Mouse (Mus musculus): ENCODE measurements around the gene Kif7. TPM values are rescaled to one million over a fixed set of nuclear protein-coding genes. Genes with fewer than 3 reads are reported as not detected.

The Kif7 gene
- polyA plus RNA-seq, 1 experiment, result 1.00 TPM

DNA sequence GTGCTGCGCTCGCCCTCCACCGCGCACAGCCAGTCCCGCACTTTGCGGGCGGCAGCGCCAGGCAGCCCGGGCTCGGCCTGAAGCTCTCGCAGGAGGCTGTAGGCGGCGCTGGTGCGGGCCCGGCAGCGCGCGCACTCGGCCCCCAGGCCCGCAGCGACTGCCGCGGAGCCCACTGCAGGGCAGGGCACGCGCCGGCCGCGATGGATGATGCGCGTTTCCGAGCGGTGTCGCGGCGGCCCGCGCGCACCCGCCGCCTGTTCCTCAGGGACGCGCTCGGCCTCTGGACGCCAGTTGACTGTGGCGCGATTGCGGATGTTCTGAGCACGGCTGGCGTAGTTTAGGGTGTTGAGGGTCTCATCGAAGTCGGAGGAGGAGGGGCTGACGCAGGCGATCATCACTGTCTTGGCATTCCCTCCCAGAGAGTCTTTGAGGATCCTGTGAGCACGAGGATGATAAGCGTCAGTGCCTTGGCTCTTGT lies 5.4 kb downstream of the Kif7 start:
- 17% methylated on average over 55 of the region's 55 CpGs for WGBS
- TF ChIP-seq POLR2A (IDR thresholded peaks at IDR 0.05; ENCODE audit: borderline replicate concordance, control insufficient read depth, low read depth, low read length) (no peak), CTCF (IDR thresholded peaks at IDR 0.05; ENCODE audit: control insufficient read depth, insufficient read depth, low read length) (no peak)
- Histone ChIP-seq H3K27ac (ENCODE audit: control insufficient read depth, insufficient read depth, low read depth, low read length, poor library complexity) (no peak overlapping the region), H3K4me3 (replicated peaks; ENCODE audit: control insufficient read depth, low read depth, low read length) (no peak overlapping the region), H3K4me1 (ENCODE audit: control insufficient read depth, insufficient read depth, low read length) (no peaks in the 10 kb centered on the region; the same call in 1 of the 2 replicates)

DNA sequence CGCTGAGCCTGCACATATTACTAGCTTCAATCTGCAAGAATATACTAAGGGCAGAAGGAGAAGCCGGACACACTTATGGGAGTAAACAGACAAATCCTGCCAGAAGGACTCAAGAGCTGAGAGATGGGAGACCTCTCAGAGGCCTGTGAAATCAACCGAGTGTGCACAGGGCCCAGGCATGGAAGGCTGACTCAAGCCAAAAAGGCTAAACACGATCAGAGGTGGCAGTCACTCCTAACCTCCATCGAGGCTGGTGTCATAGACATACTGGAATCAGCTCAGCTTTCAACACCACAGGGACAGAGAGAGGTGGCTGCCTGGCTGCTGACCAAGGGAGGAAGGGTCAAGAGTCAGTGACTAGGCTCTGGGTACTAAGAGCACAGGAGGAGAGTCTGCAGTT lies 10.3 kb downstream of the Kif7 start:
- H3K4me1 ChIP-seq (ENCODE audit: control insufficient read depth, insufficient read depth, low read length), result no peaks in the 10 kb centered on the region
- TF ChIP-seq CTCF (IDR thresholded peaks at IDR 0.05; ENCODE audit: control insufficient read depth, insufficient read depth, low read length), result no peak
- TF ChIP-seq POLR2A (IDR thresholded peaks at IDR 0.05; ENCODE audit: borderline replicate concordance, control insufficient read depth, low read depth, low read length), result no peak
- H3K4me3 ChIP-seq (replicated peaks; ENCODE audit: control insufficient read depth, low read depth, low read length), result no peak overlapping the region
- H3K27ac ChIP-seq (ENCODE audit: control insufficient read depth, insufficient read depth, low read depth, low read length, poor library complexity), result no peak overlapping the region
- WGBS, result 83% methylated on average over 5 of the region's 5 CpGs

DNA sequence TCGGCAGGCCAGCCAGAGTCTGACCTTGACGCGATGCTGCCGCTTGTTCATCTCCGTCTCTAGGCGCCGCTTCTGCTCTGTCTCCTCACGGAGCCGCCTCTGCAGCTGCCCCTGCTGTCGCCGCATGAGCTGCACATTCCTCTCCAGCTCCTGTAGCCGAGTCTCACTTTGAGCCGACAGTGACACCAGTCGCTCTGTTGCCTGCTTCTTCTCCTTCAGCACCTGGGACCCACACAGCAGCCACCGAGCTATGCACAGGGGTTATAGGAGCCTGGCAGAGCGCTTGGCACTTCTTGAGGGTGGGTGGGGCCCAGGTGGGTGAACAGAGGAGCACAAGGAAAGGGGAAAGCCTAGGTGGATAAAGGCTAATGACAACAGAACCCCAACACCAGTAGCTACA lies 12.8 kb downstream of the Kif7 start:
- Histone ChIP-seq H3K27ac (ENCODE audit: control insufficient read depth, insufficient read depth, low read depth, low read length, poor library complexity) (no peak overlapping the region), H3K4me1 (ENCODE audit: control insufficient read depth, insufficient read depth, low read length) (no peaks in the 10 kb centered on the region), H3K4me3 (replicated peaks; ENCODE audit: control insufficient read depth, low read depth, low read length) (no peak overlapping the region)
- TF ChIP-seq CTCF (IDR thresholded peaks at IDR 0.05; ENCODE audit: control insufficient read depth, insufficient read depth, low read length) (no peak), POLR2A (IDR thresholded peaks at IDR 0.05; ENCODE audit: borderline replicate concordance, control insufficient read depth, low read depth, low read length) (no peak)
- WGBS, result 91% methylated on average over 16 of the region's 16 CpGs

DNA sequence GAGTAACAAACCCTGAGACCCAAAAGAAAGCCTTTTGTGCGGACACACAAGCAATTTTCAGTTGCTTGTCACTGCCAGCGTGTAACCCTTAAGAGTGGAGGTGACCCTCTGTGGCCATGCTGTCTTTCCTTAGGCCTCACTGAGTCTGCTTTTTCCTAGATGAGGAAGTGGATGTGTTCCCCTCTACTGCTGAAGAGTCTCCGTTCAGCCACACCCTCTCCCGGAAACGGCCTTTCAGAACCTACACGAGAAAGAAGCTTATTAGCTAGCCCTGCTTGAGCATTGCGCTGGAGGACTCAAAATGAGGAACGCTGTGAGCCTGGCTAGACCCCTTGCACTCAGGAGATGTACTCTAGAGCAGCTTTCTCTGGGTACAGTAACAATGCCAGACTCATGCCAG lies 19.0 kb downstream of the Kif7 start:
- TF ChIP-seq POLR2A (IDR thresholded peaks at IDR 0.05; ENCODE audit: borderline replicate concordance, control insufficient read depth, low read depth, low read length) (no peak), CTCF (IDR thresholded peaks at IDR 0.05; ENCODE audit: control insufficient read depth, insufficient read depth, low read length) (no peak)
- no peak overlapping the region for H3K27ac ChIP-seq (ENCODE audit: control insufficient read depth, insufficient read depth, low read depth, low read length, poor library complexity)
- H3K4me3 ChIP-seq (replicated peaks; ENCODE audit: control insufficient read depth, low read depth, low read length), result no peak overlapping the region
- WGBS, result 71% methylated on average over 8 of the region's 8 CpGs
- H3K4me1 ChIP-seq (ENCODE audit: control insufficient read depth, insufficient read depth, low read length), result no peaks in the 10 kb centered on the region

DNA sequence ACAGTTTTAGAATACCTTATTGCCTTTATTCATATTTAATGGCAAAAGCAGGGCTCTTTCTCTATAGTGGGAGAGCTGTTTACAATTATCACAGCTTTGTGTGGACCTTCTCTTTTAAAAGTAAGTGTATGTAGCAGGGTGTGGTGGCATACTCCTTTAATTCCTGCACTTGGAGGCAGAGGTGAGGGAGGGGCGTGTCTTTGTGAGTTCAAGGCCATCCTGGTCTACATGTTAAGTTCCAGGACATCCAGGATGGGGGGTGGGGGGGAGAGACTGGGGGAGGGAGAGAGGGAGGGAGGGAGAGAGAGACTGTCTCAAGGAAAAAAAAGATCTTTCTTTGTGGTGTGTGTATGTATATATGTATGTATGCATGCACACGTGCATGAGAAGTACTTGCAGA lies 35.3 kb downstream of the Kif7 start:
- no peak overlapping the region for H3K27ac ChIP-seq (ENCODE audit: control insufficient read depth, insufficient read depth, low read depth, low read length, poor library complexity)
- TF ChIP-seq CTCF (IDR thresholded peaks at IDR 0.05; ENCODE audit: control insufficient read depth, insufficient read depth, low read length) (no peak), POLR2A (IDR thresholded peaks at IDR 0.05; ENCODE audit: borderline replicate concordance, control insufficient read depth, low read depth, low read length) (no peak)
- H3K4me3 ChIP-seq (replicated peaks; ENCODE audit: control insufficient read depth, low read depth, low read length), result no peak overlapping the region
- H3K4me1 ChIP-seq (ENCODE audit: control insufficient read depth, insufficient read depth, low read length), result no peaks in the 10 kb centered on the region
- 88% methylated on average over 2 of the region's 2 CpGs for WGBS

DNA sequence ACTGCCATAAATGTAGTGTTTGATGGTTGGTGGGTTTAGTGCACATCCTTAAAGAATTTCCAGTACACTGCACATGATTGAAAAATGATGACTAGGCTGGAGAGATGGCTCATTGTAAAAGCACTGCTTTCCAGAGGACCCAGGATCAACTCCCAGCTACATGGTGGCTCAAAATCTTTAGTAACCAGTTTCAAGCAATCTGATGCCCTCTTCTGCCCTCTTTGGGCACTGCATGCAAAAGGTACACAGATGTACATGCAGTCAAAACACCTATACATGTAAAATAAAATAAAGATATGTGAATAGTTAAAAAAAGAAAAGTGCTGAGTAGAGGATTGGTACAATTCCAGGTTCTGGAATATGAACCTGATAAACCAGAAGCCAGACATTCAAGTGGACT lies 36.3 kb downstream of the Kif7 start:
- TF ChIP-seq POLR2A (IDR thresholded peaks at IDR 0.05; ENCODE audit: borderline replicate concordance, control insufficient read depth, low read depth, low read length) (no peak), CTCF (IDR thresholded peaks at IDR 0.05; ENCODE audit: control insufficient read depth, insufficient read depth, low read length) (no peak)
- no peaks in the 10 kb centered on the region for H3K4me1 ChIP-seq (ENCODE audit: control insufficient read depth, insufficient read depth, low read length)
- no peak overlapping the region for H3K27ac ChIP-seq (ENCODE audit: control insufficient read depth, insufficient read depth, low read depth, low read length, poor library complexity)
- H3K4me3 ChIP-seq (replicated peaks; ENCODE audit: control insufficient read depth, low read depth, low read length), result no peak overlapping the region

DNA sequence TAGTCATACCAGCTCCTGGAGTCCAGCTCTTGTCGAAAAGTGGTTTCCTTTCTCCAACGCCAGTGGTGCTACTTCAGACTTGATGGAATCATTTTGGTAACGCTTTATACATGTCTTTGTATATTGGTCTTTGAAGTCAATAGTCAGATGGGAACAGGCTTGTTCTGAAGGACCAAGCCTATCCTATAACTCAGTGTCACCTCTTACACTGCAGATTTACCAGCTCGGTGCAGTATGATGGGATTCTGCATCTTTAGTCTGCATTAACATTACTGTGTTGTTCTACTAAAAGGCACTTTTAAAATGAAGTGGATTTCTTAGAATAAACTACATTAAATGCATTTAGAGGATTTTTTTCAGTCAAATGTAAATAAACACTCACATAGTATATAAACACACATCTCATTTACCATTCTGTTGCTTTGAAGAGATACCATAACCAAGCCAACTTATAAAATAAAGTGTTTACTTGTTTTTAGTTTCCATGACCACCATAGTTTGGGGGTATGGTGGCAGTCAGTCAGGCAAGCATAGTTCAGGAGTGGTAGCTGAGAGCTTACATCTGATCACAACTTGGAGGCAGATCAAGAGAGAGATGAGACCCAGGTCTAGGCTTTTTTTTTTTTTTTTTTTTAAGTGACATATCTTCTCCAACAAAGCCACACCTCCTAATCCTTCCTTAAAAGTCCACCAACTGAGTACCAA lies 44.5 kb downstream of the Kif7 start:
- H3K4me1 ChIP-seq (ENCODE audit: control insufficient read depth, insufficient read depth, low read length), result no peaks in the 10 kb centered on the region
- 93% methylated on average over 4 of the region's 4 CpGs for WGBS
- TF ChIP-seq POLR2A (IDR thresholded peaks at IDR 0.05; ENCODE audit: borderline replicate concordance, control insufficient read depth, low read depth, low read length) (no peak), CTCF (IDR thresholded peaks at IDR 0.05; ENCODE audit: control insufficient read depth, insufficient read depth, low read length) (no peak)
- H3K27ac ChIP-seq (ENCODE audit: control insufficient read depth, insufficient read depth, low read depth, low read length, poor library complexity), result no peak overlapping the region
- no peak overlapping the region for H3K4me3 ChIP-seq (replicated peaks; ENCODE audit: control insufficient read depth, low read depth, low read length)

DNA sequence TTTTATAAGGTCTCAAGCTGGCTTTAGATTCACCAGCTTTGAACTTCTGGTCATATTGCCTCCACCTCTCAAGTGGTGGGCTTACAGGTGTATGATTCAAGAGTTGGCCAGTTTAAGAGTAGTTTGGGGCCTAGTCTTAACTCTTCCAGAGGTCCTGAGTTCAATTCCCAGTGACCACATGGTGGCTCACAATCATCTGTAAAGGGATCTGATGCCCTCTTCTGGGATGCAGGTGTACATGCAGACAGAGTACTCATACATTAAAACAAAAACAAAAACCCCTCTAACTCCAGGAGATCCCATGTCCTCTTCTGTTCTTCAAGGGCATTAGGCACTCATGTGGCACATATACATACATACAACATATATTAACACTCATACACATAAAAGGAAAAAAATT lies 48.8 kb downstream of the Kif7 start:
- Histone ChIP-seq H3K27ac (ENCODE audit: control insufficient read depth, insufficient read depth, low read depth, low read length, poor library complexity) (no peak overlapping the region), H3K4me3 (replicated peaks; ENCODE audit: control insufficient read depth, low read depth, low read length) (no peak overlapping the region), H3K4me1 (ENCODE audit: control insufficient read depth, insufficient read depth, low read length) (no peaks in the 10 kb centered on the region; the same call in 1 of the 2 replicates)
- TF ChIP-seq POLR2A (IDR thresholded peaks at IDR 0.05; ENCODE audit: borderline replicate concordance, control insufficient read depth, low read depth, low read length) (no peak), CTCF (IDR thresholded peaks at IDR 0.05; ENCODE audit: control insufficient read depth, insufficient read depth, low read length) (no peak)
